Mouse (Mus musculus): Measurements from ENCODE around the gene Marf1.
A peak's percentile ranks its signal among the peaks of the same experiment; 100 is the strongest.
"Not testable (repeated sequence)": the region's sequence is repeated elsewhere in the genome, so short reads cannot be mapped to it uniquely, and the experiment has no call there.

Gene Marf1

DNA sequence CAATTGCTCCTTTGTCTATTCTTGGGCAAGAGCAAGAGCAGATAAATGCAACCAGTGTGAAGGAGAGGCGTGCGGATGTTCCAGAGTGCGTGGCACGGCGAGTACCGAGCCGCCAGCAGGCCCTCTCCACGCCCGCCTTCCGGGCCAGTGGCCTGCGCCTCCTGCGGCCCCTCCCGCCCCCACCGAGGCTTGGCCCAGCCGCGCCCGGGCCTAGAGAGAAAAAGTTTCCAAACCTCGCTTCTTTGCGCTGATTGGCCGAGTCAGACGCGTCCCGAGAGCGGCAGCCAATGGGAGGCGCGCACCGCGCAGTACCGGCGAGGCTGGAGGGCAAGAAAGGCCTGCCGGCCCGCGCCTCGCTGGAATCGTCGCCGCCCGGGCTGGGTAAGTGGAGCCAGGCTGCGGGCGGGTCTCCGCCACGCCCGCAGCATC is at the start of gene Marf1, which contains the start of gene Nde1:
Gene Marf1, minus strand, starts transcription at position 364 of the 429 bp plus-strand sequence.
Gene Nde1, plus strand, starts transcription at position 288 of the 429 bp plus-strand sequence.
- peak; percentile 57 to 60 for DNase-seq (ENCODE audit: low spot score in 2 of 2)

GRCm38 (mm10) chr16:14198798-14199197 is 35.6 kb upstream of the Marf1 start:
- DNase-seq (ENCODE audit: low spot score in 2 of 2) = no peak

DNA sequence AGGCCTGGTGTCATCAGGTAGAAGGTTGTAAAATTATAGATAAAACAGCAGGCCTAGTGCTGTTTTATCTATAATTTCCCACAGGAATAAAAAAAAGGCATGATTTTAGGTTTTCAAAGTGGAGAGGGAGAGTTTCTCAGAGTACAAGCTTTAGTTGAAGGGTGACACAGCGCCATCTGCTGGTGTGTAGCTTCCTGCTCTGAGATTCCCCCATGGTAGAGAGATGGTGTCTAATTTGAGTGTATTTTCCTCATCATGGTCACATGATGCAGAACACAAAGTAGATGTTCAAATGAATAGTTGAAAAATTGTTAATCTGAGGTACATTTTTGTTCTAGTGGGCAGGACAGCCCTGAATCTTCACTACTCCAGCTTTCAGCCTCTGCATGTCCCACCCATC is 32.3 kb upstream of the Marf1 start:
- peak; percentile 46 to 66 for DNase-seq (ENCODE audit: low spot score in 2 of 2)

GRCm38 (mm10) chr16:14194164-14194950 is 31.2 kb upstream of the Marf1 start:
- DNase-seq (ENCODE audit: low spot score in 2 of 2) = no peak

- DNase-seq (ENCODE audit: low spot score in 2 of 2) = no peak
These were observed 22.4 kb upstream of the Marf1 start for GRCm38 (mm10) chr16:14185516-14185915.

- DNase-seq (ENCODE audit: low spot score in 2 of 2) = no peak
These were observed 20.7 kb upstream of the Marf1 start for GRCm38 (mm10) chr16:14183856-14184255.

DNA sequence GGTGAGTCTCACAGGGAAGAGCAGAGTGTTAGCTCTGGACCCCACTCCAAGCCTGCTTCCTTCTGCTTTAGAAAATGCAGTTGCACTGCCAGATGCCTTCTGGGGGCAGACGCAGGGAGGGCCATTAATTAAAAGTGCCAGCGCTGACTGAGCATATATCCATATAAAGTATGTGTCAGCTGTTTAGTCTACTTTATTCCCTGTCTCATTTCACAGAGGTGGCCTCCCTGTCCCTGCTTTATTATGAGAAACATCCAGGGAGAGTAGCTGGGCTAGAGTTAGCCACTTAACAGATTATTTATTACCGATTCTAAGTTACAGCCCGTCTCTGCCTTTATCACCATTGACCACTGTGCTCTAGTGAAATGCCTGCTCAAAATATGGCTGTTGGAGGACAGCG is 19.2 kb upstream of the Marf1 start:
- DNase-seq (ENCODE audit: low spot score in 2 of 2) = no peak

DNA sequence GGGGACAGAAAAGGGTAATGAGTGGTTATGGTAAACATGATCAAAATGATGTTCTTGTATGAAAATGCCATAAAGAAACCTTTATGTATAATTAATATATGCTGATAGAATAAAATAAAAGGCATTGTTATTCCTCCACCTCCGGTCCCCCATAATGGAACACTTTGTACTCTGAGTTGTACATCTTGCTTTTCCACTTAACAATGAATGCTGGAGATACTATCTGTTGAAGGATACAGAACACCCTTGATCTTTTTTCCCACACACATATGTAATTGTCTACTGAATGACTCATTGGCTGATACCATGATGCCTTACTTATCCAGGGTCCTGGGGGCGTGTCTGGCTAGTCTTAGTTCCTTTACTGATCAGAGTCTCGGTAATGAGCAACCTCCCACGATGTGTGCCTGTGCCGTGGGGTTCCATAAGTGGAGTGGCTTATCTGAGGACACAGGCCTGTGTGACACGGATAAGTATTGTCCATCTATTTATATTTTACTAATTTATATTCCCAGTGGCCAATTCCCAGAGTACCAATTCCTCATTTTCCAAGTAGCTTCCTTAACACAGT is 17.1 kb upstream of the Marf1 start:
- no peak for DNase-seq (ENCODE audit: low spot score in 2 of 2)

DNA sequence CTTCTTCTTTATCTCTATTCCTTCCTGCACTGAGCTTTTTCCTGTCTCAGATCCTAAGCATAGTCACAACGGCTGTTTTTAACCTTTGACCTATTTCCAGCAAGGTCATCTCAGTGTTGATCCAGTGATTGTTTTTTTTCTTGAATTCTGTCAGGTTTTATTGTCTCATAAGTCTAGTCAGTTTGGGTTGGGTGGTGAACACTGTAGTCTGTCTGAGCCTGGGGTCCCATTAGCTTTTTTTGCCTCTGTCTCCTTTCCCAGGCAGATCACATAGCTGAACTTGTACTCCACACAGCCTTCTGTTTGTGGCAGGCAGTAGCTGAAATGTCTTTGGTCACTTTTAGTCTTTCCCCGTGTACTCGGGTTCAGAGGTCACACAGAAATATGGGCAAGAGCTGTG is 14.9 kb upstream of the Marf1 start:
- DNase-seq (ENCODE audit: low spot score in 2 of 2) = no peak

DNA sequence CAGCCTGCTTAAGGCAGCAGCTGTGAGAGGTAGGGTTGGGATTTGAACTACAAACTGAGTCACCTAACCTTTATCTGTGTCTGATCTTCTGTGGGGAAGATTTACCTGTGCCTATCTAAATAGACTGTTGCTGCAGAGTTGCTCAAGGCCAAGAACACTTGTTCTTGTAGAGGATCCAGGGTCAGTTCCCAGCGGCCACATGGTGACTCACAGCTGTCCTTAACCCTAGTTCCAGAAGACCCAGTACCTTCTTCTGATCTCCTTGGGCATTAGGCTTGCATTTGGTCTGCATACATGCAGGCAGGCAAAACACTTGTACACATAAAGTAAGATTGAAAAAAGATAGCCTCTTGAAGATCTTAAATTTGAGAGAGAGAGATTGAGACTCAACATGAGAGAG is 6.6 kb upstream of the Marf1 start:
- no peak for DNase-seq (ENCODE audit: low spot score in 2 of 2)

GRCm38 (mm10) chr16:14166490-14166889 is 3.3 kb upstream of the Marf1 start:
- DNase-seq (ENCODE audit: low spot score in 2 of 2) = no peak

GRCm38 (mm10) chr16:14163731-14164130 is 580 bp upstream of the Marf1 start:
- DNase-seq (ENCODE audit: low spot score in 2 of 2) = no peak

GRCm38 (mm10) chr16:14160941-14161340 is 2.2 kb downstream of the Marf1 start:
- DNase-seq (ENCODE audit: low spot score in 2 of 2) = no peak

DNA sequence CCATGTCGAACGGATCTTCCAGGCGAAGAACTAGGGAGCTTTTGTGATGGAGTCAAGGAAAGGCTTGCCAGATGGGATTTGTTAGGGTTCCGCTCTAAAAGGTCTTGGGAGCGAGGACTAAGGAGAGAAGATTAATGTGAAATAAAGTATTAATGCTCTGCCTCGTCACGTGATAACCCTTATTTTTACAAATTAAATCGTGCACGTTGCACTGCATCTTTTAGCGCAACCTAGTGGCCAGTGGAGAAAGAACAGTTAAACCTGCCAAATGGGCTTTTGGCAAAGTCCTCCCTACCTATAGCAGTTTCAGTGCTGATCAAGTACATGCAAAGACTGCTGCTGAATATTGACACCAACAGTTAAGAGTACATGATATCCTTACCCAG is 3.4 kb downstream of the Marf1 start:
- peak; percentile 42 to 70 for DNase-seq (ENCODE audit: low spot score in 2 of 2)

- peak; percentile 93 to 94 for DNase-seq (ENCODE audit: low spot score in 2 of 2)
These were observed 4.0 kb downstream of the Marf1 start for GRCm38 (mm10) chr16:14158936-14159745.

DNA sequence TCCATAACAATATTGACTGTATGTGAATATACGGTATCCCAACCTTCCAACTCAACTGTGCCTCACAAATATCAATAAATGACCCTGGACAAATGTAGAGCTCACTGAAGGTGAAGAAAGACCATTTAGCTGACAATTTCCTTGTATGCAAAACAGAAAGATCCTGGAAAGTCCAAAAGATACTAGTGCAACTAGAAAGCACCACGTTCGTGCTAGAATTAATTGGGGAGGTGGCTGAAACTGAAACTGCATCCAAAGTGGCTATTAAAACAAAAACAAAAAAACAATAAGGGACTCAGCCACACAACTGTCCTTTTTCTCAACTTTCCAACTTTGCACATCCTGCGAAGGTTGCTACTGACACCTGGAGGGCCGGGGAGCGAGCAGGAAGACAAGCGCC is 4.6 kb downstream of the Marf1 start:
- DNase-seq (ENCODE audit: low spot score in 2 of 2) = no peak

GRCm38 (mm10) chr16:14156312-14156711 is 6.8 kb downstream of the Marf1 start:
- DNase-seq (ENCODE audit: low spot score in 2 of 2) = no peak

DNA sequence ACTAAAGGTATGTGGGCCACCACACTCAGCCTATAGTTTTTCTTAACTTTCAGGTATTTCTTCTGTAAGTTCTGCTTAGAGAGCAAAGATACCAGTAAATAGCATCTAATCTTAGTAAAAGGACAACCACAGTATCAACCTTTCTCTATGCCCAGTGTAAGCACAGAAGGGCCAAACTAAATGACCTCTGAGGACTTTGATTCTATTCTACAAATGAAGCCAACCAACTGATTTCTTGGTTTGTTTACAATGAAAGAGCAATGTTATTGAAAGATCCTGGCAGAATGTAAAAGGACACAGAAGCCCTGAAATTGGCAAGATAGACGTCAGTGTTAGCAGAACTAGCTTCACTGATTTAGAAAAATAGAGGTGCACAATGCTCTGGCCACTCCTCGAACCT is 7.5 kb downstream of the Marf1 start:
- DNase-seq (ENCODE audit: low spot score in 2 of 2) = not testable (repeated sequence)

GRCm38 (mm10) chr16:14151718-14152117 is 11.4 kb downstream of the Marf1 start:
- DNase-seq (ENCODE audit: low spot score in 2 of 2) = no peak

- DNase-seq (ENCODE audit: low spot score in 2 of 2) = no peak
These were observed 15.4 kb downstream of the Marf1 start for GRCm38 (mm10) chr16:14147712-14148111.

DNA sequence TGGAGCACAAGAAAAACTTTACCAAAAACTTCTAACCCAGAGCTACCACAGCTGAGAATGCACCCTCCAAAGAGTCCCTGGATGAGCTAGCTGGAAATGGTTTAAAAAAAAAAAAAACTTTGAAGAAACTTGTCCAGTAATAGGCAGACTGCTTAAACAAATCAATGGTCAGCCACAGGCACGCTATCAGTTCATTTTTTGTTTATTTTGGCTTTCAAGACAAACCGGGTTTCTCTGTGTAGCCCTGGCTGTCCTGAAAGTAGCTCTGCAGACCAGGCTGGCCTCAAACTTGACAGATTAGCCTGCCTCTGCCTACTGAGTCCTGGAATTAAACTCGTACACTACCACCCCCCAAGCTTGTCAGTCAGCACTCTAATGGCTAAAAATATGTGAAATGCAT is 19.9 kb downstream of the Marf1 start:
- DNase-seq (ENCODE audit: low spot score in 2 of 2) = no peak

GRCm38 (mm10) chr16:14139106-14139505 is 24.0 kb downstream of the Marf1 start:
- DNase-seq (ENCODE audit: low spot score in 2 of 2) = no peak
